Mouse (Mus musculus) midbrain, embryonic 10.5 days (tissue): ENCODE measurements around the gene Izumo1r. TPM values are rescaled to one million over a fixed set of nuclear protein-coding genes. Genes with fewer than 3 reads are reported as not detected.
"Not testable (repeated sequence)": the region's sequence is repeated elsewhere in the genome, so short reads cannot be mapped to it uniquely, and the experiment has no call there.

Experiments
- DNase-seq: peaks from one replicate; pipeline ENCODE4 v3.0.0-alpha.2; 2017; ENCODE audit warnings: low spot score
- H3K27ac ChIP-seq: fragments of 300-500 bp; sonication (generic); replicated peaks from 2 replicates; pipeline ENCODE4 v1.5.1; 2016; ENCODE audit warnings: mild to moderate bottlenecking
- H3K27me3 ChIP-seq: fragments of 300-500 bp; sonication (generic); 2 replicates; pipeline ENCODE4 v1.6.1; 2016; ENCODE audit warnings: low read depth, mild to moderate bottlenecking; ENCODE audit not compliant: poor library complexity, severe bottlenecking
- H3K36me3 ChIP-seq: fragments of 300-500 bp; sonication (generic); 2 replicates; pipeline ENCODE4 v1.6.1; 2016; ENCODE audit warnings: mild to moderate bottlenecking, moderate library complexity
- H3K4me1 ChIP-seq: fragments of 300-500 bp; sonication (generic); 2 replicates; pipeline ENCODE4 v1.6.1; 2016
- H3K4me3 ChIP-seq: fragments of 300-500 bp; sonication (generic); 2 replicates; pipeline ENCODE4 v1.5.1; 2016; ENCODE audit warnings: mild to moderate bottlenecking, moderate library complexity
- H3K9me3 ChIP-seq: fragments of 300-500 bp; sonication (generic); replicated peaks from 2 replicates; pipeline ENCODE4 v1.6.1; 2016; ENCODE audit warnings: mild to moderate bottlenecking
- WGBS: fragments of 180-500 bp; shearing (Covaris S2); methylation state at CpG from one replicate; pipeline ENCODE4 v1.1.7; 2016; 5-methylcytosine and 5-hydroxymethylcytosine counted together
- polyA plus RNA-seq: library from polyadenylated mRNA; unstranded; fragments of >200 nt; fragmentation: Nextera tagmentation; extraction: Ambion mirVana; gene quantifications from 2 replicates; pipeline ENCODE4 v1.2.1, GENCODE M21; 2016

Gene Izumo1r
- polyA plus RNA-seq, 1 experiment from 2014 or later = not detected

DNA sequence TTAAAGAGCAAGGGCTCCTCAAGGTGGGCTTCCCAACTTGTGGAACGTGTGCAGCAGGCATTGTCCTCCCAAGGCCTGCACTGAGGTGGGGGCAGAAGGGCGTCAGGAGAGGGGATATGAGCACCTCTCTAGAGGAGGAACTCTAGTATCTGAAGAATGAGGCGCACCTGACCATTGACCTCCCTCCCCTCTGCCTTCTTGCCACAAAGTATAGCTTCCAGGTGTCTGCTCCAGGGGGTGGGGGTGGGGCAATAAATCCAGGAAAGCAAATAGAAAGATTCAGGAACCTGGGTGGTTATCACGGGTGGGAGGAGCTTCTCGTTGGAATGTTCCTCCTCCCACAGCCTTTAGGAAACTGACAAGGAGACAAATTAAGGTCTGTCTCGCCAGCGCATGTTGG, 2.0 kb downstream of the Izumo1r start:
- DNase-seq = no peak
- H3K27me3 ChIP-seq = no peaks in the 10 kb centered on the region
- H3K4me3 ChIP-seq = no peak overlapping the region
- H3K9me3 ChIP-seq = no peaks in the 10 kb centered on the region
- H3K4me1 ChIP-seq = peaks cover 22% of the 10 kb centered on the region
- 81% methylated on average over 7 of the region's 7 CpGs for WGBS
- no peaks in the 10 kb centered on the region for H3K36me3 ChIP-seq
- no peak overlapping the region for H3K27ac ChIP-seq

DNA sequence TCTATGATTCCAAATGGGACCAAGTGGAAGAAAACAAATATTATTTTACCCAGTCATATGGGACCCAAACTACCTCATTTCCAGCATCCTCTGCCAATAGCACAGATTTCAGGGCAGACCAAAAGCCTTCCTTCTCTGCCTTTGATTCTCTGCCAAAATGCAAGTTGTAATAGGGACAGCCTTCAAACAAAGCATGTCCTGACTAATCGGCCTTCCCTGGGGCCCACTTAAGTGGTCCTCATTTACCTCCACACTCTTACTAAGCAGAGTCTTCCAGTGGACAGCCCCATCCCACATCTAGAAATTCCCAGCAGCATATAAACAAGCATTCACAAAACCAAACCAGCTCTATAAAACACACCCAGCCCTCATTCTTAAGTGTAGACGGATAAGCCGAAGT, 6.6 kb downstream of the Izumo1r start:
- H3K27me3 ChIP-seq = no peaks in the 10 kb centered on the region
- H3K36me3 ChIP-seq = no peaks in the 10 kb centered on the region
- WGBS = 86% methylated on average over 3 of the region's 3 CpGs
- no peak for DNase-seq
- H3K4me3 ChIP-seq = no peak overlapping the region
- no peak overlapping the region for H3K27ac ChIP-seq
- no peaks in the 10 kb centered on the region for H3K9me3 ChIP-seq
- H3K4me1 ChIP-seq = no peaks in the 10 kb centered on the region

DNA sequence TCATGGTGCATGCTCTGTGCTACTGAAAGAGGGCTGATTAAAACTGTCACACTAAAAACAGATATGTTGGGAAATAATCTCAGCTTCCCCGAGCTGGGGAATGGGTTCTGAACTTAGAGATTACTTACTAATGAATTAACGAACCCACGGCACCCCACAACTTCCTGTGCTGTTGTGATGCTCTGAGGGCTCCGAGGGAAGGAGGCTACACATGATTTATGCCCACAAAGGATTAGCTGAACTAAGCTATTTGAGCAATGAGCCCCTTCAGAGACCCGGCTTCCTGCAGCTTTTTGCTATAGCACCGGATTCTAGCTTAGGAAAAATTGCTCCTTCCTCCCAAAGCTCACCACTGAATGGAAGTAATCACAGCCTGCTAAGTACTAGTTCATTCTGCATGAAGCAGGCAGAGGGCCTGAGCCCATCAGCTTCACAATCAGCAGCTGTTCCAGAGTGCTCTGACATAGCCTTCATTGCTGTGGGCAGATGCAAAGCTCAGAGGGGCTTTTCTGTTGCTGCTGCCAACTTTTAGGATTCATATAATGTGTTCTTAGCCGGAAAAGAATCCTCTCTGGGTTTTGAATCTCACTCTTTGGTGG, 8.4 kb downstream of the Izumo1r start:
- Histone ChIP-seq H3K4me1 (peaks cover 3% of the 10 kb centered on the region; the same call in 1 of the 2 replicates), H3K27me3 (no peaks in the 10 kb centered on the region), H3K36me3 (no peaks in the 10 kb centered on the region), H3K4me3 (no peak overlapping the region), H3K9me3 (no peaks in the 10 kb centered on the region), H3K27ac (no peak overlapping the region)
- DNase-seq = no peak
- WGBS = 84% methylated on average over 7 of the region's 7 CpGs

GRCm38 (mm10) chr9:14894628-14895027, 9.1 kb downstream of the Izumo1r start:
- Histone ChIP-seq H3K27ac (no peak overlapping the region), H3K4me3 (no peak overlapping the region), H3K4me1 (peaks cover 3% of the 10 kb centered on the region; the same call in 1 of the 2 replicates), H3K27me3 (no peaks in the 10 kb centered on the region), H3K9me3 (no peaks in the 10 kb centered on the region), H3K36me3 (no peaks in the 10 kb centered on the region)
- DNase-seq = no peak
- 79% methylated on average over 3 of the region's 3 CpGs for WGBS

DNA sequence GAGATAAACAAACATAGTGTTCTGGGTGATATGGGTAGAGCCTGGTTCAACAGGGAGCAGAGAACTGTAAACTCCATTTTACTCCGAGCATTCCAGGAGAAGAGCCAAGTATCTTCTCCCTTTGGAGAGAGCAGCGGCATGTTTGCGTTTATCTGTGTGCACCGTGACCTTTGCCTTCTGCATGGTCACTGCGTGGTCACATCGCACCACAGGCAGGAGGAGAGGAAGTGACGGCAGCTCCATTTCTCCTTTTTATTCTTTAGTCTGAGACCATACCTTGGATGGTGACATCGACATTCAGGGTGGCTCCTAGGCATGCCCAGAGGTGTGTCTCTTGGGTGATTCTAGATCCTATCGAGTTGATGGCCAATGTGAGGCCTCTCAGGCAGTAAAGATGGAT, 10.4 kb downstream of the Izumo1r start:
- no peaks in the 10 kb centered on the region for H3K27me3 ChIP-seq
- 90% methylated on average over 9 of the region's 9 CpGs for WGBS
- H3K27ac ChIP-seq = no peak overlapping the region
- no peaks in the 10 kb centered on the region for H3K9me3 ChIP-seq
- no peak for DNase-seq
- H3K4me3 ChIP-seq = no peak overlapping the region
- peaks cover 3% of the 10 kb centered on the region; the same call in 1 of the 2 replicates for H3K4me1 ChIP-seq
- H3K36me3 ChIP-seq = no peaks in the 10 kb centered on the region

- H3K9me3 ChIP-seq = no peaks in the 10 kb centered on the region
- 84% methylated on average over 5 of the region's 5 CpGs for WGBS
- DNase-seq = no peak
- no peaks in the 10 kb centered on the region for H3K36me3 ChIP-seq
- peaks cover 3% of the 10 kb centered on the region; the same call in 1 of the 2 replicates for H3K4me1 ChIP-seq
- H3K27me3 ChIP-seq = no peaks in the 10 kb centered on the region
- H3K4me3 ChIP-seq = no peak overlapping the region
- no peak overlapping the region for H3K27ac ChIP-seq
Observed at GRCm38 (mm10) chr9:14891891-14892290, 11.9 kb downstream of the Izumo1r start.

- Histone ChIP-seq H3K9me3 (no peaks in the 10 kb centered on the region), H3K27me3 (no peaks in the 10 kb centered on the region), H3K36me3 (no peaks in the 10 kb centered on the region), H3K4me1 (peaks cover 3% of the 10 kb centered on the region; the same call in 1 of the 2 replicates), H3K4me3 (no peak overlapping the region), H3K27ac (no peak overlapping the region)
- 73% methylated on average over 3 of the region's 3 CpGs for WGBS
- DNase-seq = no peak
Observed at GRCm38 (mm10) chr9:14890699-14891098, 13.1 kb downstream of the Izumo1r start.

DNA sequence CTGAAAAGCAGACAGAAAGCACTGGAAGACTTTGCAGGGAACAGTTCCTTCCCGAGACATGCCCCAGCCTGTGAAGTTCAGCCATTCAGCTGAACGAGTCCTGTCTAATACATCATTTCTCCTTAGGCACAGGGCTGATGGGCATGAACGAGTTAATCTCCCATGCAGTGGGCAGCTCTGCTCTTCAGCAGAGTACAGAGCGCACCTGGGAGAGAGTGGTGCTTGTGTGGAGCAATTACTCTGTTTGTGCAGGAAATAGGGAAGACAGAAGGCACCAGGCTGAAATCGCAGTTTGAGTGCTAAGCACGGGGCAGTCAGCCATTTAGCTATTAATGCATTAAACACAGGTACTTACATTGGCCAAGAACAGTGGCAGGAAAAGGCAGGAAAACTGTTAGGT, 15.1 kb downstream of the Izumo1r start:
- DNase-seq = no peak
- Histone ChIP-seq H3K4me1 (peaks cover 3% of the 10 kb centered on the region; the same call in 1 of the 2 replicates), H3K27me3 (no peaks in the 10 kb centered on the region), H3K27ac (no peak overlapping the region), H3K4me3 (no peak overlapping the region), H3K9me3 (no peaks in the 10 kb centered on the region), H3K36me3 (no peaks in the 10 kb centered on the region)
- 85% methylated on average over 6 of the region's 6 CpGs for WGBS

- no peak overlapping the region for H3K27ac ChIP-seq
- DNase-seq = no peak
- no peak overlapping the region for H3K4me3 ChIP-seq
- H3K9me3 ChIP-seq = no peaks in the 10 kb centered on the region
- peaks cover 3% of the 10 kb centered on the region; the same call in 1 of the 2 replicates for H3K4me1 ChIP-seq
- H3K27me3 ChIP-seq = no peaks in the 10 kb centered on the region
- no peaks in the 10 kb centered on the region for H3K36me3 ChIP-seq
- 92% methylated on average over 6 of the region's 6 CpGs for WGBS
Observed at GRCm38 (mm10) chr9:14887787-14888382, 15.9 kb downstream of the Izumo1r start.

- Histone ChIP-seq H3K9me3 (no peaks in the 10 kb centered on the region), H3K4me3 (no peak overlapping the region), H3K4me1 (peaks cover 3% of the 10 kb centered on the region; the same call in 1 of the 2 replicates), H3K36me3 (no peaks in the 10 kb centered on the region), H3K27ac (no peak overlapping the region), H3K27me3 (no peaks in the 10 kb centered on the region)
- DNase-seq = no peak
- 86% methylated on average over 1 of the region's 1 CpGs for WGBS
Observed at GRCm38 (mm10) chr9:14885954-14886353, 17.8 kb downstream of the Izumo1r start.

- Histone ChIP-seq H3K27me3 (no peaks in the 10 kb centered on the region), H3K9me3 (no peaks in the 10 kb centered on the region), H3K4me3 (no peak overlapping the region), H3K36me3 (no peaks in the 10 kb centered on the region), H3K4me1 (no peaks in the 10 kb centered on the region), H3K27ac (no peak overlapping the region)
- no peak for DNase-seq
Observed at GRCm38 (mm10) chr9:14885151-14885550, 18.6 kb downstream of the Izumo1r start.

GRCm38 (mm10) chr9:14884641-14885040, 19.1 kb downstream of the Izumo1r start:
- H3K36me3 ChIP-seq = no peaks in the 10 kb centered on the region
- H3K4me3 ChIP-seq = no peak overlapping the region
- no peak for DNase-seq
- no peaks in the 10 kb centered on the region for H3K27me3 ChIP-seq
- H3K4me1 ChIP-seq = no peaks in the 10 kb centered on the region
- no peak overlapping the region for H3K27ac ChIP-seq
- 84% methylated on average over 4 of the region's 4 CpGs for WGBS
- no peaks in the 10 kb centered on the region for H3K9me3 ChIP-seq

GRCm38 (mm10) chr9:14876566-14876965, 27.2 kb downstream of the Izumo1r start:
- H3K4me3 ChIP-seq, H3K36me3 ChIP-seq, H3K27ac ChIP-seq, H3K27me3 ChIP-seq, H3K9me3 ChIP-seq, DNase-seq: not testable (repeated sequence)
- 28% methylated on average over 8 of the region's 8 CpGs for WGBS
- H3K4me1 ChIP-seq = peaks cover 26% of the 10 kb centered on the region
